Mouse (Mus musculus): ENCODE results near the gene Polr3b. TPM values are rescaled to one million over a fixed set of nuclear protein-coding genes. Genes with fewer than 3 reads are reported as not detected.

Gene Polr3b
- polyA plus RNA-seq, 1 experiment from 2014 or later = 19.4 TPM

DNA sequence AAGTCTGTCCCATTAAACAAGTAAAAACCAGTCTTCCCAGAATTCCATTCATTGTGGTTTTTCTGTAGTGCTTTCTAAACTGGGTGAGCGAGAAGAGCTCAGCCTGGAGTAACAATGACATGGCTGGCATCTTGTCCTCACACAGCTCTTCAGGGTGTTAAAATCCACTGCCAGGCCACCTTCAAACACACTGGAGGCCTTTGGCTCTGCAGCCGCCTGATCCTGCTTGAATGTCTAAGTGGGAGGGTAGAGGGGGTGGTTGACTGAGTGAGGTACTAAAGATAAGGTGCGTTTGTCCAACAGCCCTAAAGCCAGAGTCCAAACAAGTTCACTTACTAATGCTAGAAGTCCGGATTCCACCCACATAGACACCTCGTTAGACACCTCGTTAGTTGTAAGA lies 85.1 kb downstream of the Polr3b start:
- no peak overlapping the region for H3K4me2 ChIP-seq (ENCODE audit: low read depth, low read length)
- peaks cover 26% of the 10 kb centered on the region; the same call in 1 of the 2 replicates for H3K4me1 ChIP-seq (ENCODE audit: control insufficient read depth, insufficient read depth, low read length)
- H3K4me3 ChIP-seq (ENCODE audit: low read depth, low read length) = no peak overlapping the region
- H3K36me3 ChIP-seq (ENCODE audit: control insufficient read depth, insufficient read depth, low read length) = no peaks in the 10 kb centered on the region
- no peaks in the 10 kb centered on the region for H3K9me3 ChIP-seq (ENCODE audit: control insufficient read depth, low read length)
- no peaks in the 10 kb centered on the region for H3K27me3 ChIP-seq (ENCODE audit: control insufficient read depth, insufficient read depth, low read length)
- 14% methylated on average over 6 of the region's 6 CpGs for WGBS
- peak overlapping the region; percentile 62; the same call in 1 of the 2 replicates for H3K27ac ChIP-seq (ENCODE audit: low read depth, low read length)
- ATAC-seq (ENCODE audit: low read depth) = no peak
- H3K9ac ChIP-seq (replicated peaks; ENCODE audit: low read depth, low read length) = no peak overlapping the region

- whole genome bisulfite sequencing = 7% methylated on average over 14 of the region's 14 CpGs
- Histone ChIP-seq H3K9me3 (ENCODE audit: control insufficient read depth, low read length) (no peaks in the 10 kb centered on the region), H3K4me2 (ENCODE audit: low read depth, low read length) (no peak overlapping the region), H3K9ac (replicated peaks; ENCODE audit: low read depth, low read length) (no peak overlapping the region), H3K27ac (ENCODE audit: low read depth, low read length) (peak overlapping the region; percentile 62; the same call in 1 of the 2 replicates), H3K4me1 (ENCODE audit: control insufficient read depth, insufficient read depth, low read length) (peaks cover 26% of the 10 kb centered on the region; the same call in 1 of the 2 replicates), H3K4me3 (ENCODE audit: low read depth, low read length) (no peak overlapping the region), H3K27me3 (ENCODE audit: control insufficient read depth, insufficient read depth, low read length) (no peaks in the 10 kb centered on the region), H3K36me3 (ENCODE audit: control insufficient read depth, insufficient read depth, low read length) (no peaks in the 10 kb centered on the region)
- peak; percentile 35; the same call in 1 of the 2 replicates for ATAC-seq (ENCODE audit: low read depth)
Observed at GRCm38 (mm10) chr10:84707752-84708530, 85.8 kb downstream of the Polr3b start.

DNA sequence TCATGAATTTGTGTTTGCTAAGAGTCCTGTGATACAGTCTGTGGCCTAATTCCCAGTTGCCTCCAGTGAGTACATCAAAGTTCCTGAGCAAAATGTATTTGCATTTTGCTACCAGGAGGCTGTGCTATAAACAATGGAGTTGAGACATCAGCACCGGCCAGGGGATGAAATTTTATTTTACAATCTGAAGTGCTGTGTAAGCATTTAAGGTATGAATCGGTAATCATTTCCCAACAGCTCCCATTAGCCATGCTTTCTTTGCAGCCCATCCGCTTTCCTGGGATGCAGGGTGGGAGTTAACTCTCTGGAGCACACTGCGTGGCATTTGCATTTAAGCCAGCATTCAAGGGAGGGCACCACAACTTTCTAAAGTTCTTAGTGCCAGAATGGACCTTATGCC lies 88.1 kb downstream of the Polr3b start:
- ATAC-seq (ENCODE audit: low read depth) = no peak
- Histone ChIP-seq H3K36me3 (ENCODE audit: control insufficient read depth, insufficient read depth, low read length) (no peaks in the 10 kb centered on the region), H3K4me1 (ENCODE audit: control insufficient read depth, insufficient read depth, low read length) (peaks cover 33% of the 10 kb centered on the region; the same call in 1 of the 2 replicates), H3K4me3 (ENCODE audit: low read depth, low read length) (no peak overlapping the region), H3K9ac (replicated peaks; ENCODE audit: low read depth, low read length) (no peak overlapping the region), H3K27ac (ENCODE audit: low read depth, low read length) (peak overlapping the region; percentile 45; the same call in 1 of the 2 replicates), H3K9me3 (ENCODE audit: control insufficient read depth, low read length) (no peaks in the 10 kb centered on the region), H3K27me3 (ENCODE audit: control insufficient read depth, insufficient read depth, low read length) (no peaks in the 10 kb centered on the region), H3K4me2 (ENCODE audit: low read depth, low read length) (no peak overlapping the region)
- 9% methylated on average over 4 of the region's 4 CpGs for WGBS

- 0 out of 2 replicates have a peak overlapping the region, but pooled peaks have one; percentile 0 for H3K4me2 ChIP-seq (ENCODE audit: low read depth, low read length)
- H3K27ac ChIP-seq (ENCODE audit: low read depth, low read length) = no peak overlapping the region
- 7% methylated on average over 4 of the region's 4 CpGs for WGBS
Observed at GRCm38 (mm10) chr10:84710827-84711226, 88.7 kb downstream of the Polr3b start.

GRCm38 (mm10) chr10:84711479-84711878 lies 89.4 kb downstream of the Polr3b start:
- Histone ChIP-seq H3K27me3 (ENCODE audit: control insufficient read depth, insufficient read depth, low read length) (no peaks in the 10 kb centered on the region), H3K27ac (ENCODE audit: low read depth, low read length) (peak overlapping the region; percentile 45; the same call in 1 of the 2 replicates), H3K9me3 (ENCODE audit: control insufficient read depth, low read length) (no peaks in the 10 kb centered on the region), H3K4me3 (ENCODE audit: low read depth, low read length) (no peak overlapping the region), H3K36me3 (ENCODE audit: control insufficient read depth, insufficient read depth, low read length) (no peaks in the 10 kb centered on the region), H3K9ac (replicated peaks; ENCODE audit: low read depth, low read length) (no peak overlapping the region), H3K4me1 (ENCODE audit: control insufficient read depth, insufficient read depth, low read length) (peaks cover 35% of the 10 kb centered on the region; the same call in 1 of the 2 replicates), H3K4me2 (ENCODE audit: low read depth, low read length) (no peak overlapping the region)
- 22% methylated on average over 8 of the region's 8 CpGs for WGBS
- peak; percentile 26; the same call in 1 of the 2 replicates for ATAC-seq (ENCODE audit: low read depth)

More at GRCm38 (mm10) chr10:84710827-84711226, 88.7 kb downstream of the Polr3b start:
- ATAC-seq (ENCODE audit: low read depth) = peak; percentile 58; the same call in 1 of the 2 replicates
- H3K9ac ChIP-seq (replicated peaks; ENCODE audit: low read depth, low read length) = no peak overlapping the region
- no peaks in the 10 kb centered on the region for H3K9me3 ChIP-seq (ENCODE audit: control insufficient read depth, low read length)
- no peak overlapping the region for H3K4me3 ChIP-seq (ENCODE audit: low read depth, low read length)
- H3K4me1 ChIP-seq (ENCODE audit: control insufficient read depth, insufficient read depth, low read length) = peaks cover 35% of the 10 kb centered on the region; the same call in 1 of the 2 replicates
- H3K27me3 ChIP-seq (ENCODE audit: control insufficient read depth, insufficient read depth, low read length) = no peaks in the 10 kb centered on the region
- H3K36me3 ChIP-seq (ENCODE audit: control insufficient read depth, insufficient read depth, low read length) = no peaks in the 10 kb centered on the region

- Histone ChIP-seq H3K4me3 (ENCODE audit: low read depth, low read length) (no peak overlapping the region), H3K4me2 (ENCODE audit: low read depth, low read length) (no peak overlapping the region), H3K36me3 (ENCODE audit: control insufficient read depth, insufficient read depth, low read length) (no peaks in the 10 kb centered on the region), H3K27me3 (ENCODE audit: control insufficient read depth, insufficient read depth, low read length) (no peaks in the 10 kb centered on the region), H3K9me3 (ENCODE audit: control insufficient read depth, low read length) (no peaks in the 10 kb centered on the region), H3K9ac (replicated peaks; ENCODE audit: low read depth, low read length) (no peak overlapping the region), H3K27ac (ENCODE audit: low read depth, low read length) (peak overlapping the region; percentile 45; the same call in 1 of the 2 replicates), H3K4me1 (ENCODE audit: control insufficient read depth, insufficient read depth, low read length) (peaks cover 35% of the 10 kb centered on the region; the same call in 1 of the 2 replicates)
- WGBS = 31% methylated on average over 5 of the region's 5 CpGs
- ATAC-seq (ENCODE audit: low read depth) = no peak
Observed at GRCm38 (mm10) chr10:84711940-84712339, 89.8 kb downstream of the Polr3b start.

- no peak overlapping the region for H3K27ac ChIP-seq (ENCODE audit: low read depth, low read length)
- no peaks in the 10 kb centered on the region for H3K27me3 ChIP-seq (ENCODE audit: control insufficient read depth, insufficient read depth, low read length)
- H3K9me3 ChIP-seq (ENCODE audit: control insufficient read depth, low read length) = no peaks in the 10 kb centered on the region
- H3K9ac ChIP-seq (replicated peaks; ENCODE audit: low read depth, low read length) = no peak overlapping the region
- no peak overlapping the region for H3K4me2 ChIP-seq (ENCODE audit: low read depth, low read length)
- WGBS = 46% methylated on average over 6 of the region's 6 CpGs
- ATAC-seq (ENCODE audit: low read depth) = no peak
- H3K36me3 ChIP-seq (ENCODE audit: control insufficient read depth, insufficient read depth, low read length) = no peaks in the 10 kb centered on the region
- peaks cover 29% of the 10 kb centered on the region; the same call in 1 of the 2 replicates for H3K4me1 ChIP-seq (ENCODE audit: control insufficient read depth, insufficient read depth, low read length)
- no peak overlapping the region for H3K4me3 ChIP-seq (ENCODE audit: low read depth, low read length)
Observed at GRCm38 (mm10) chr10:84712532-84712931, 90.4 kb downstream of the Polr3b start.

GRCm38 (mm10) chr10:84713043-84713442 lies 91.0 kb downstream of the Polr3b start:
- H3K4me2 ChIP-seq (ENCODE audit: low read depth, low read length) = no peak overlapping the region
- H3K27me3 ChIP-seq (ENCODE audit: control insufficient read depth, insufficient read depth, low read length) = no peaks in the 10 kb centered on the region
- H3K4me1 ChIP-seq (ENCODE audit: control insufficient read depth, insufficient read depth, low read length) = peaks cover 28% of the 10 kb centered on the region; the same call in 1 of the 2 replicates
- WGBS = 45% methylated on average over 10 of the region's 10 CpGs
- no peak overlapping the region for H3K27ac ChIP-seq (ENCODE audit: low read depth, low read length)
- H3K9me3 ChIP-seq (ENCODE audit: control insufficient read depth, low read length) = no peaks in the 10 kb centered on the region
- no peak for ATAC-seq (ENCODE audit: low read depth)
- no peaks in the 10 kb centered on the region for H3K36me3 ChIP-seq (ENCODE audit: control insufficient read depth, insufficient read depth, low read length)
- no peak overlapping the region for H3K9ac ChIP-seq (replicated peaks; ENCODE audit: low read depth, low read length)
- H3K4me3 ChIP-seq (ENCODE audit: low read depth, low read length) = no peak overlapping the region

DNA sequence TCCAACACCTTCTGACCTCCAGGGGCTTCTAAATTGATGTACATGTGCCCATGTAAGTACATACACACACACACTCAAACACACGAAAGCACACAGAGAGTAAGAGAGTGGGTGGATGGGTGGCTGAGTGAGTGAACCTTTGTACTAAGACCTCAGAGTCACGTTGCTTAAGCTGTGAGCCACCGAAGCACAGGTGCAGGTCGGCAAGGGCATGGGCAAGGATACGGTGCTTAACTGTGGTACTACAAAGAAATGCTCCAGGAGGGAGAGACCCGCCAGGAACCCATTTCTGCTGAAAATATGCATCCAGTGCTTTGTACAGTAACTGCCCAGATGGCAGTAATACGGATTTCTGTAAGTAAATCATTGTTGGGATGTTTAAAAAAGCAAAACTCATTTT lies 93.5 kb downstream of the Polr3b start:
- ATAC-seq (ENCODE audit: low read depth) = no peak
- Histone ChIP-seq H3K27ac (ENCODE audit: low read depth, low read length) (no peak overlapping the region), H3K4me3 (ENCODE audit: low read depth, low read length) (no peak overlapping the region), H3K36me3 (ENCODE audit: control insufficient read depth, insufficient read depth, low read length) (peaks cover 4% of the 10 kb centered on the region; the same call in 1 of the 2 replicates), H3K9ac (replicated peaks; ENCODE audit: low read depth, low read length) (no peak overlapping the region), H3K4me1 (ENCODE audit: control insufficient read depth, insufficient read depth, low read length) (peaks cover 17% of the 10 kb centered on the region; the same call in 1 of the 2 replicates), H3K27me3 (ENCODE audit: control insufficient read depth, insufficient read depth, low read length) (no peaks in the 10 kb centered on the region), H3K4me2 (ENCODE audit: low read depth, low read length) (no peak overlapping the region), H3K9me3 (ENCODE audit: control insufficient read depth, low read length) (no peaks in the 10 kb centered on the region)
- 88% methylated on average over 7 of the region's 7 CpGs for WGBS

Measured in neural tube, embryonic 14.5 days (tissue).